ENCODE assay signal across 8 mouse cellular contexts in the genomic region with DNA sequence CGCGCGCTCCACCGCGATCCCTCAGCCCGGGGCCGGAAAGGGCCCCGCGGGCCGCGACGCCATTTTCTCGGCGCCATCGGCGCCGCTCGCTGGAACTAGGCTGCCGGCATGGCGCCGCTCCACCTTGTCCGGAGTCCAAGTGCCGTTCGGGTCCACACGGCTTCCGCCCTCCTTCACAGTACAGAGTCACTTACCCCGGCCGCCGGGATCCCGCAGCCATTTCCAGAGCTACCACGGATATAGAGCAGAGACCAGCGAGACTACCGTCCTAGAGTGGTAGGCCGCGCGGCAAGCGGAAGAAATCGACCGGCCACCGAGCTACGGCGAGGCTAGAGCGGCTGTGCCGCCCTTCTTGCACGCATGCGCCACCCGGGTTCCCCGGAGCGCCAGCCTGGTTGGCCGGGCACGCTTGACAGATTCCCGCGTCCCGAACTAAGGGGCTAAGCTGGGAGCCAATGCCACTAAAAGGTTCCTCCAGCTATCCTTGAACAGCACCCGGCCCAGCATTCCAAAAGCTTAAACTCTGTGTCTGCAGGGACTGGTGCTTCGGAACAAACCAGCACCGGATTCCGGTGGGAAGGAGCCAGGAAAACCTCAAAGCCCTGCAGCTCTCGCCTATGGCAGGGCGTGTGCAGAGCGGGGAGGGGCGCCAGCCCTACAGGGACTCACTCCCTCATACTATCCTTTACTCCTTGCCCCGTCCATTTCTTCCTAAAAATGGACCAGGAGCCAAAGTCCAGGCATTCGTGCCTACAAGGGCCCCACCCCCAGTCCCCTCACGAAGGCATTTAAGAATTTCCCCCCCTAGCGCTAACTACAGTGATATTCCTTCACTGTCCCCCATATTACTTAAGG. TPM values are rescaled to one million over a fixed set of nuclear protein-coding genes. Genes with fewer than 3 reads are reported as not detected.
DNase-seq lines count a peak whose midpoint lies in the region; ATAC-seq and TF ChIP-seq lines count a peak whose summit lies in the region.

No protein-coding gene starts in this region.

- TF ChIP-seq POLR2A in MEL (IDR thresholded peaks at IDR 0.05; ENCODE audit: control insufficient read depth in 1 of 2, insufficient read depth in 1 of 2, low read depth in 1 of 2, low read length in 2 of 2, poor library complexity in 1 of 2): peak; percentile 65 to 83
- TF ChIP-seq POLR2A in olfactory bulb, adult 2 months (IDR thresholded peaks at IDR 0.05; ENCODE audit: insufficient read depth, low read depth, low read length): peak; percentile 60

- no peak; a peak in 1 of 6 replicates for TF ChIP-seq CTCF in MEL (IDR thresholded peaks at IDR 0.05 in 2 of 3, conservative IDR thresholded peaks at IDR 0.05 in 1 of 3; ENCODE audit: control insufficient read depth in 1 of 3, insufficient read depth in 1 of 3, low read depth in 2 of 3, low read length in 3 of 3, poor library complexity in 1 of 3, severe bottlenecking in 1 of 3)
- TF ChIP-seq CTCF in olfactory bulb, adult 2 months (IDR thresholded peaks at IDR 0.05; ENCODE audit: insufficient read depth, low read depth, low read length): no peak

- ATAC-seq in hematopoietic stem cell, adult 5-6 weeks (replicated peaks in 1 of 2; ENCODE audit: insufficient read depth in 1 of 2, low FRiP score in 2 of 2, low TSS enrichment in 1 of 2, low read depth in 1 of 2, poor library complexity in 2 of 2, severe bottlenecking in 2 of 2): peak; percentile 72 to 86
- ATAC-seq in lung, embryonic 15.5 days (ENCODE audit: borderline replicate concordance, extremely low read depth, low FRiP score, low TSS enrichment): peak; percentile 94

- H3K4me1 ChIP-seq in MEL (ENCODE audit: control insufficient read depth in 1 of 2, insufficient read depth in 2 of 2, low read length in 2 of 2): peaks cover 29 to 57% of the 10 kb centered on the region in 2 experiments
- H3K4me1 ChIP-seq in lung, embryonic 15.5 days: peaks cover 44% of the 10 kb centered on the region
- H3K4me1 ChIP-seq in olfactory bulb, adult 2 months (ENCODE audit: control insufficient read depth, insufficient read depth, low read length): peaks cover 2% of the 10 kb centered on the region; the same call in 1 of the 2 replicates

- peak overlapping the region; percentile 82 for H3K27ac ChIP-seq in MEL (ENCODE audit: control insufficient read depth, low read depth, low read length)
- peak overlapping the region; percentile 90 for H3K27ac ChIP-seq in lung, embryonic 15.5 days
- H3K27ac ChIP-seq in olfactory bulb, adult 2 months (ENCODE audit: insufficient read depth, low read depth, low read length): peak overlapping the region; percentile 81

- DNase-seq in MEL (ENCODE audit: low read depth, low spot score): peak; percentile 92
- peak; percentile 92 for DNase-seq in cerebellum, adult 8-10 months
- DNase-seq in forelimb bud, embryonic 11.5 days (ENCODE audit: low read depth, low spot score): peak; percentile 88
- peak; percentile 69 for DNase-seq in layer of hippocampus, adult 9-10 months (ENCODE audit: low spot score)
- DNase-seq in thymus, adult 18-20 months: peak; percentile 85 to 86

- TF ChIP-seq RAD21 in MEL (IDR thresholded peaks at IDR 0.05; ENCODE audit: low read depth, low read length): no peak

- H3K27me3 ChIP-seq in MEL (ENCODE audit: control insufficient read depth in 1 of 2, insufficient read depth in 2 of 2, low read length in 2 of 2): no peaks in the 10 kb centered on the region
- no peaks in the 10 kb centered on the region for H3K27me3 ChIP-seq in lung, embryonic 15.5 days

- WGBS in lung, embryonic 15.5 days: 0% methylated on average over 66 of the region's 66 CpGs
- under 1% methylated on average over 66 of the region's 66 CpGs for WGBS in olfactory bulb, adult 2 months

- peak overlapping the region; percentile 88 for H3K4me2 ChIP-seq in lung, embryonic 15.5 days

- H3K9me3 ChIP-seq in MEL (replicated peaks; ENCODE audit: insufficient read depth, low read length): no peaks in the 10 kb centered on the region
- H3K9me3 ChIP-seq in lung, embryonic 15.5 days: no peaks in the 10 kb centered on the region

- peaks cover 85% of the 10 kb centered on the region for H3K79me2 ChIP-seq in MEL (ENCODE audit: control insufficient read depth, insufficient read depth, low read length, poor library complexity)

- H3K36me3 ChIP-seq in MEL (ENCODE audit: control insufficient read depth in 1 of 2, insufficient read depth in 2 of 2, low read length in 2 of 2): peaks cover 5 to 56% of the 10 kb centered on the region in 2 experiments; a peak in 3 of 4 replicates
- no peaks in the 10 kb centered on the region for H3K36me3 ChIP-seq in lung, embryonic 15.5 days

- H3K4me3 ChIP-seq in MEL (ENCODE audit: control insufficient read depth in 1 of 2, insufficient read depth in 1 of 2, low read depth in 2 of 2, low read length in 2 of 2): peak overlapping the region; percentile 84 to 95
- H3K4me3 ChIP-seq in lung, embryonic 15.5 days: peak overlapping the region; percentile 88
- H3K4me3 ChIP-seq in olfactory bulb, adult 2 months (ENCODE audit: insufficient read depth, low read depth, low read length): peak overlapping the region; percentile 83

- TF ChIP-seq EP300 in MEL (IDR thresholded peaks at IDR 0.05; ENCODE audit: low read depth in 1 of 2, low read length in 2 of 2): no peak

- peak overlapping the region; percentile 99 for H3K9ac ChIP-seq in MEL (ENCODE audit: control insufficient read depth, low read depth, low read length, poor library complexity, severe bottlenecking)
- peak overlapping the region; percentile 96 for H3K9ac ChIP-seq in lung, embryonic 15.5 days

TF ChIP-seq in MEL, 35 proteins besides CTCF, POLR2A, EP300 and RAD21 (continues in another document):
- TF ChIP-seq E2F4 (IDR thresholded peaks at IDR 0.05; ENCODE audit: borderline replicate concordance, low read depth, low read length) (no peak), HCFC1 (IDR thresholded peaks at IDR 0.05; ENCODE audit: low read depth, low read length) (peak; percentile 88), KAT2A (conservative IDR thresholded peaks at IDR 0.05; ENCODE audit: low read depth, low read length) (peak; percentile 40; the same call in 1 of the 2 replicates), ZMIZ1 (IDR thresholded peaks at IDR 0.05; ENCODE audit: low read depth, low read length) (peak; percentile 48; the same call in 1 of the 2 replicates), TCF12 (IDR thresholded peaks at IDR 0.05; ENCODE audit: low read depth, low read length) (peak; percentile 73), POLR2AphosphoS5 (IDR thresholded peaks at IDR 0.05; ENCODE audit: borderline replicate concordance, low read depth, low read length) (no peak), JUND (IDR thresholded peaks at IDR 0.05; ENCODE audit: low read depth, low read length) (no peak), MAFK (IDR thresholded peaks at IDR 0.05; ENCODE audit: borderline replicate concordance, low read depth, low read length) (no peak), TBP (IDR thresholded peaks at IDR 0.05; ENCODE audit: low read depth, low read length) (0 out of 2 replicates have a peak, but pooled peaks have one; percentile 66), MXI1 (IDR thresholded peaks at IDR 0.05; ENCODE audit: low read depth, low read length) (peak; percentile 66), CHD1 (IDR thresholded peaks at IDR 0.05; ENCODE audit: low read depth, low read length) (no peak), ELF1 (IDR thresholded peaks at IDR 0.05; ENCODE audit: low read depth, low read length) (peak; percentile 88), MEF2A (IDR thresholded peaks at IDR 0.05; ENCODE audit: extremely low read depth, insufficient replicate concordance, low read depth, low read length, poor library complexity, severe bottlenecking) (no peak), NELFE (IDR thresholded peaks at IDR 0.05; ENCODE audit: low read depth, low read length) (peak; percentile 50), BHLHE40 (IDR thresholded peaks at IDR 0.05; ENCODE audit: borderline replicate concordance, low read depth, low read length) (no peak), MYC (IDR thresholded peaks at IDR 0.05; ENCODE audit: low read depth, low read length) (0 out of 2 replicates have a peak, but pooled peaks have one; percentile 38), MAZ (IDR thresholded peaks at IDR 0.05; ENCODE audit: low read depth, low read length) (no peak)

RNA-seq across cellular contexts. Expression of gene Dido1, which starts 7.8 kb away (rescaled TPM):
- total RNA-seq in MEL (2012; rRNA removed): 27.9 and 30.1 TPM in 2 replicates
- polyA plus RNA-seq in MEL (2012; ENCODE audit: insufficient read depth in 1 of 2, insufficient read length in 2 of 2, low read depth in 1 of 2, low replicate concordance in 2 of 2, missing spikeins in 1 of 2): 10 to 100 TPM; 17.8 to 35.1 TPM
- 86.0 and 95.8 TPM in 2 replicates for total RNA-seq in hematopoietic stem cell, adult 5-6 weeks (2017)
- 29.3 and 31.7 TPM in 2 replicates for polyA plus RNA-seq in lung, embryonic 15.5 days (2015; fragmentation: Nextera tagmentation; extraction: Ambion mirVana)
- polyA plus RNA-seq in olfactory bulb, adult 2 months (2012; ENCODE audit: insufficient read depth, insufficient read length, low replicate concordance, missing spikeins): 63.1 TPM in 1 of 2 replicates, not detected in the other

RNA-seq across cellular contexts. Expression of gene Gid8, which starts 7.9 kb away (rescaled TPM):
- 42.7 and 52.8 TPM in 2 replicates for total RNA-seq in MEL (2012; rRNA removed)
- polyA plus RNA-seq in MEL (2012; ENCODE audit: insufficient read depth in 1 of 2, insufficient read length in 2 of 2, low read depth in 1 of 2, low replicate concordance in 2 of 2, missing spikeins in 1 of 2): 10 to 100 TPM in 1 of 2 experiments, not detected in 1; 65.5 TPM
- total RNA-seq in hematopoietic stem cell, adult 5-6 weeks (2017): 52.2 and 78.0 TPM in 2 replicates
- polyA plus RNA-seq in lung, embryonic 15.5 days (2015; fragmentation: Nextera tagmentation; extraction: Ambion mirVana): 55.0 and 56.0 TPM in 2 replicates
- not detected in 2 replicates for polyA plus RNA-seq in olfactory bulb, adult 2 months (2012; ENCODE audit: insufficient read depth, insufficient read length, low replicate concordance, missing spikeins)

RNA-seq across cellular contexts. Expression of gene Slc17a9, which starts 23.1 kb away (rescaled TPM):
- 6.5 and 6.7 TPM in 2 replicates for total RNA-seq in MEL (2012; rRNA removed)
- 10 to 100 TPM in 1 of 2 experiments, not detected in 1; 16.1 TPM for polyA plus RNA-seq in MEL (2012; ENCODE audit: insufficient read depth in 1 of 2, insufficient read length in 2 of 2, low read depth in 1 of 2, low replicate concordance in 2 of 2, missing spikeins in 1 of 2)
- 7.3 and 9.4 TPM in 2 replicates for total RNA-seq in hematopoietic stem cell, adult 5-6 weeks (2017)
- 0.72 and 1.9 TPM in 2 replicates for polyA plus RNA-seq in lung, embryonic 15.5 days (2015; fragmentation: Nextera tagmentation; extraction: Ambion mirVana)
- polyA plus RNA-seq in olfactory bulb, adult 2 months (2012; ENCODE audit: insufficient read depth, insufficient read length, low replicate concordance, missing spikeins): not detected in 2 replicates

RNA-seq across cellular contexts. Expression of gene Tcfl5, which starts 59.5 kb away (rescaled TPM):
- not detected in 2 replicates for total RNA-seq in MEL (2012; rRNA removed)
- polyA plus RNA-seq in MEL (2012; ENCODE audit: insufficient read depth in 1 of 2, insufficient read length in 2 of 2, low read depth in 1 of 2, low replicate concordance in 2 of 2, missing spikeins in 1 of 2): not detected
- total RNA-seq in hematopoietic stem cell, adult 5-6 weeks (2017): not detected in 2 replicates
- 0.10 and 0.22 TPM in 2 replicates for polyA plus RNA-seq in lung, embryonic 15.5 days (2015; fragmentation: Nextera tagmentation; extraction: Ambion mirVana)
- not detected in 2 replicates for polyA plus RNA-seq in olfactory bulb, adult 2 months (2012; ENCODE audit: insufficient read depth, insufficient read length, low replicate concordance, missing spikeins)

Comparison
In these comparisons a context has a peak if more than half of its experiments do, and no peak if none do; other contexts are left out.
1. Peak in every context shown above with its lines: DNase-seq, ATAC-seq, H3K4me3 ChIP-seq and H3K27ac ChIP-seq.